20 mouse cellular contexts compared by ENCODE assay signal in genomic region chrX:164038882-164039281, GRCm38 (mm10). TPM values are rescaled to one million over a fixed set of nuclear protein-coding genes. Genes with fewer than 3 reads are reported as not detected.
DNase-seq lines count a peak whose midpoint lies in the region; ATAC-seq lines count a peak whose summit lies in the region.
"Had no signal": no experiment of that assay in that cellular context is flagged by ENCODE, and none has a peak within 500 bp of the region (broad histone marks: within the 10 kb centered on the region; RNA-seq: fewer than 3 reads in every experiment).

No protein-coding gene starts in this region.

- H3K4me1 ChIP-seq in forebrain, embryonic 15.5 days: 0 out of 2 replicates have a peak, but pooled peaks cover 4% of the 10 kb centered on the region
- H3K4me1 ChIP-seq: heart, embryonic 13.5 days had no signal

- no peaks in the 10 kb centered on the region for H3K9me3 ChIP-seq in forebrain, embryonic 15.5 days
- H3K9me3 ChIP-seq: heart, embryonic 13.5 days had no signal

- peak; percentile 69 for ATAC-seq in forebrain, embryonic 15.5 days (replicated peaks)
- no peak for ATAC-seq in granulocyte monocyte progenitor cell, adult 5-6 weeks (replicated peaks; ENCODE audit: poor library complexity, severe bottlenecking)

- H3K9ac ChIP-seq in forebrain, embryonic 15.5 days (replicated peaks): no peak overlapping the region
- H3K9ac ChIP-seq: heart, embryonic 13.5 days had no signal

- H3K4me2 ChIP-seq in forebrain, embryonic 15.5 days (replicated peaks): no peak overlapping the region
- H3K4me2 ChIP-seq: heart, embryonic 13.5 days had no signal

- WGBS in forebrain, embryonic 15.5 days: 21% methylated on average over 2 of the region's 2 CpGs

- DNase-seq in cerebellum, postnatal 14 days: peak; percentile 16 to 23
- DNase-seq in cerebellum, adult 9-11 months: no peak
- DNase-seq in left cerebral cortex, postnatal 4 days: peak; percentile 66
- no peak for DNase-seq in left cerebral cortex, postnatal 25 days (ENCODE audit: low spot score in 2 of 2)
- DNase-seq in retina, embryonic 14.5 days (ENCODE audit: low spot score): peak; percentile 60
- DNase-seq in layer of hippocampus, postnatal 25 days (ENCODE audit: extremely low spot score in 1 of 2, low spot score in 1 of 2): no peak
- DNase-seq: cerebellum, adult 11 months; kidney, adult 8-10 months; lung, adult 2 months; thymus, postnatal 36 days had no signal

- no peak overlapping the region for H3K27ac ChIP-seq in forebrain, embryonic 15.5 days (replicated peaks)
- H3K27ac ChIP-seq: heart, embryonic 13.5 days; macrophage had no signal

- H3K27me3 ChIP-seq in forebrain, embryonic 15.5 days: no peaks in the 10 kb centered on the region
- H3K27me3 ChIP-seq: heart, embryonic 13.5 days had no signal

- intact Hi-C loops in left cerebral cortex, postnatal 4 days (cut with DNase I): no loop called here
- intact Hi-C loops in left cerebral cortex, postnatal 25 days (cut with DNase I): no loop called here

- no peak overlapping the region for H3K4me3 ChIP-seq in forebrain, embryonic 15.5 days
- H3K4me3 ChIP-seq: heart, embryonic 13.5 days had no signal

- H3K36me3 ChIP-seq in forebrain, embryonic 15.5 days: no peaks in the 10 kb centered on the region
- H3K36me3 ChIP-seq: heart, embryonic 13.5 days had no signal

RNA-seq across cellular contexts. Expression of gene Car5b, which starts 11.1 kb away (rescaled TPM):
- 1 to 10 TPM; 2.0 to 2.1 TPM for total RNA-seq in left cerebral cortex, postnatal 4 days (2021)
- 1 to 10 TPM; 3.0 to 3.1 TPM for total RNA-seq in left cerebral cortex, postnatal 25 days (2021)
- polyA plus RNA-seq in forebrain, embryonic 15.5 days (2015; fragmentation: Nextera tagmentation; extraction: Ambion mirVana): 0.29 and 0.40 TPM in 2 replicates
- total RNA-seq in granulocyte monocyte progenitor cell, adult 5-6 weeks (2014; fragmentation: Nextera tagmentation): not detected in 2 replicates
- total RNA-seq in granulocyte monocyte progenitor cell, adult 5-6 weeks (2017): 0.43 TPM in 1 of 2 replicates, not detected in the other
- total RNA-seq in layer of hippocampus, postnatal 25 days (2021): 1 to 10 TPM; 2.9 to 3.3 TPM

RNA-seq across cellular contexts. Expression of gene Siah1b, which starts 37.4 kb away (rescaled TPM):
- 10 to 100 TPM; 11.5 to 11.9 TPM for total RNA-seq in left cerebral cortex, postnatal 4 days (2021)
- 10 to 100 TPM; 10.2 to 11.1 TPM for total RNA-seq in left cerebral cortex, postnatal 25 days (2021)
- polyA plus RNA-seq in forebrain, embryonic 15.5 days (2015; fragmentation: Nextera tagmentation; extraction: Ambion mirVana): 28.8 and 30.9 TPM in 2 replicates
- 8.6 and 16.6 TPM in 2 replicates for total RNA-seq in granulocyte monocyte progenitor cell, adult 5-6 weeks (2014; fragmentation: Nextera tagmentation)
- 13.1 and 17.0 TPM in 2 replicates for total RNA-seq in granulocyte monocyte progenitor cell, adult 5-6 weeks (2017)
- 10 to 100 TPM in 1 of 2 experiments, 1 to 10 TPM in 1; 9.7 to 13.5 TPM for total RNA-seq in layer of hippocampus, postnatal 25 days (2021)

RNA-seq across cellular contexts. Expression of gene Cltrn, which starts 49.7 kb away (rescaled TPM):
- not detected for total RNA-seq in left cerebral cortex, postnatal 4 days (2021)
- total RNA-seq in left cerebral cortex, postnatal 25 days (2021): not detected
- polyA plus RNA-seq in forebrain, embryonic 15.5 days (2015; fragmentation: Nextera tagmentation; extraction: Ambion mirVana): 0.14 and 0.18 TPM in 2 replicates
- not detected in 2 replicates for total RNA-seq in granulocyte monocyte progenitor cell, adult 5-6 weeks (2014; fragmentation: Nextera tagmentation)
- total RNA-seq in granulocyte monocyte progenitor cell, adult 5-6 weeks (2017): not detected in 2 replicates
- not detected for total RNA-seq in layer of hippocampus, postnatal 25 days (2021)
- total RNA-seq: gastrocnemius, postnatal 4 days; hematopoietic stem cell, adult 5-6 weeks; liver, adult 2 months had no signal
- polyA plus RNA-seq: cortical plate, adult 2 months; liver, adult 2 months; lung, adult 2 months; macrophage; neural tube, embryonic 14.5 days; testis, adult 2 months had no signal

Comparison
In these comparisons a context has a peak if more than half of its experiments do, and no peak if none do; other contexts are left out.
1. DNase-seq: peak in cerebellum, postnatal 14 days (2 of 2), left cerebral cortex, postnatal 4 days (single experiment) and retina, embryonic 14.5 days (single experiment); none in cerebellum, adult 9-11 months (single experiment), left cerebral cortex, postnatal 25 days (0 of 2) and layer of hippocampus, postnatal 25 days (0 of 2).